Mouse (Mus musculus) thymus, adult 2 months (tissue): Measurements from ENCODE around the gene Cpt2. TPM values are rescaled to one million over a fixed set of nuclear protein-coding genes. Genes with fewer than 3 reads are reported as not detected.

Source experiments
- DNase-seq: peaks from one replicate; pipeline ENCODE4 v3.0.0; 2021
- H3K27ac ChIP-seq: fragments of 200-500 bp; 2 replicates; pipeline ENCODE4 v1.5.1; 2012; ENCODE audit warnings: low read length, control low read depth; ENCODE audit not compliant: control insufficient read depth, insufficient read depth
- H3K27me3 ChIP-seq: fragments of 200-500 bp; 2 replicates; pipeline ENCODE4 v1.6.1; 2012; ENCODE audit warnings: mild to moderate bottlenecking, low read length, moderate library complexity, mixed read lengths; ENCODE audit not compliant: control insufficient read depth, insufficient read depth
- H3K36me3 ChIP-seq: fragments of 200-500 bp; 2 replicates; pipeline ENCODE4 v1.6.1; 2012; ENCODE audit warnings: mild to moderate bottlenecking, low read length, moderate library complexity; ENCODE audit not compliant: control insufficient read depth, insufficient read depth
- H3K4me1 ChIP-seq: fragments of 200-500 bp; replicated peaks from 2 replicates; pipeline ENCODE4 v1.6.1; 2012; ENCODE audit warnings: low read length; ENCODE audit not compliant: control insufficient read depth, insufficient read depth
- H3K4me3 ChIP-seq: fragments of 200-500 bp; 2 replicates; pipeline ENCODE4 v1.5.1; 2012; ENCODE audit warnings: mild to moderate bottlenecking, low read length, control low read depth, moderate library complexity; ENCODE audit not compliant: control insufficient read depth, insufficient read depth
- CTCF ChIP-seq: fragments of 200-500 bp; IDR thresholded peaks from 2 replicates; pipeline ENCODE4 v1.5.1; 2012; ENCODE audit warnings: mild to moderate bottlenecking, control low read depth, low read length, moderate library complexity, borderline replicate concordance; ENCODE audit not compliant: control insufficient read depth, poor library complexity, insufficient read depth; ENCODE audit errors: extremely low read depth
- POLR2A ChIP-seq: fragments of 200-500 bp; IDR thresholded peaks from 2 replicates; pipeline ENCODE4 v1.6.1; 2012; ENCODE audit warnings: mild to moderate bottlenecking, low read length, control low read depth, moderate library complexity; ENCODE audit not compliant: control insufficient read depth, poor library complexity, insufficient read depth; ENCODE audit errors: extremely low read depth
- WGBS: fragments of 180-500 bp; shearing (Covaris S2); methylation state at CpG from one replicate; pipeline ENCODE4 v1.1.7; 2018; 5-methylcytosine and 5-hydroxymethylcytosine counted together
- polyA plus RNA-seq: library from polyadenylated mRNA; depleted of rRNA; stranded (reverse); fragments of >200 nt; gene quantifications from 2 replicates; pipeline ENCODE4 v1.2.3, GENCODE M21; 2012; rRNA removed

The Cpt2 gene
- polyA plus RNA-seq, 1 experiment, result 46.6 TPM

- H3K4me3 ChIP-seq, result peak within 1 kb of the TSS; percentile 87
- WGBS, result 1% methylated on average over 48 of the region's 48 CpGs
- no peaks in the 10 kb centered on the region for H3K27me3 ChIP-seq
- TF ChIP-seq CTCF, result no peak
- 0 out of 2 replicates have a peak, but pooled peaks have one; percentile 60 for TF ChIP-seq POLR2A
- DNase-seq, result peak; percentile 96
- H3K4me1 ChIP-seq, result no peaks in the 10 kb centered on the region
- peaks cover 23% of the 10 kb centered on the region for H3K36me3 ChIP-seq
- H3K27ac ChIP-seq, result peak within 1 kb of the TSS; percentile 41
Observed at GRCm38 (mm10) chr4:107879254-107880050, 44.0 kb downstream of the Cpt2 start, which contains the start of gene Magoh. Magoh (plus strand) TSS chr4:107879755.

GRCm38 (mm10) chr4:107864866-107865265, 58.5 kb downstream of the Cpt2 start:
- no peak overlapping the region for H3K27ac ChIP-seq
- WGBS, result 96% methylated on average over 4 of the region's 4 CpGs
- H3K4me1 ChIP-seq, result no peaks in the 10 kb centered on the region
- peaks cover 3% of the 10 kb centered on the region; the same call in 1 of the 2 replicates for H3K36me3 ChIP-seq
- no peaks in the 10 kb centered on the region for H3K27me3 ChIP-seq
- no peak for TF ChIP-seq CTCF
- TF ChIP-seq POLR2A, result no peak
- no peak overlapping the region for H3K4me3 ChIP-seq
- DNase-seq, result no peak

GRCm38 (mm10) chr4:107858995-107859394, 64.4 kb downstream of the Cpt2 start:
- 96% methylated on average over 7 of the region's 7 CpGs for WGBS
- H3K36me3 ChIP-seq, result peaks cover 9% of the 10 kb centered on the region; the same call in 1 of the 2 replicates
- no peak overlapping the region for H3K27ac ChIP-seq
- no peaks in the 10 kb centered on the region for H3K27me3 ChIP-seq
- no peak for DNase-seq
- H3K4me3 ChIP-seq, result no peak overlapping the region
- no peak for TF ChIP-seq POLR2A
- no peak for TF ChIP-seq CTCF
- H3K4me1 ChIP-seq, result no peaks in the 10 kb centered on the region

GRCm38 (mm10) chr4:107856958-107857686, 66.3 kb downstream of the Cpt2 start:
- Histone ChIP-seq H3K27ac (no peak overlapping the region), H3K4me3 (no peak overlapping the region), H3K4me1 (no peaks in the 10 kb centered on the region), H3K27me3 (no peaks in the 10 kb centered on the region), H3K36me3 (peaks cover 9% of the 10 kb centered on the region; the same call in 1 of the 2 replicates)
- TF ChIP-seq POLR2A (no peak), CTCF (no peak)
- DNase-seq, result no peak
- WGBS, result 96% methylated on average over 11 of the region's 11 CpGs

Other genes with a start within 250 kb of the Cpt2 start
- 2.0 and 3.4 TPM in 2 replicates for gene Dmrtb1, start 239.4 kb downstream of the Cpt2 start, polyA plus RNA-seq
- gene Lrp8, start 121.3 kb downstream of the Cpt2 start, polyA plus RNA-seq, result 45.6 and 64.7 TPM in 2 replicates
- gene Magoh, start 43.9 kb downstream of the Cpt2 start, polyA plus RNA-seq, result 54.9 and 55.6 TPM in 2 replicates
- gene 0610037L13Rik, start 33.8 kb downstream of the Cpt2 start, polyA plus RNA-seq, result 24.0 and 29.7 TPM in 2 replicates
- 0.18 and 0.23 TPM in 2 replicates for gene Slc1a7, start 44.7 kb upstream of the Cpt2 start, polyA plus RNA-seq
- gene Podn, start 172.8 kb upstream of the Cpt2 start, polyA plus RNA-seq, result 5.7 and 12.0 TPM in 2 replicates
- gene Scp2, start 221.4 kb upstream of the Cpt2 start, polyA plus RNA-seq, result 92.7 and 103 TPM in 2 replicates
- gene Echdc2, start 241.8 kb upstream of the Cpt2 start, polyA plus RNA-seq, result 9.4 and 14.7 TPM in 2 replicates